Mouse (Mus musculus): ENCODE results near the gene Gm9048. TPM values are rescaled to one million over a fixed set of nuclear protein-coding genes. Genes with fewer than 3 reads are reported as not detected.
"Not testable (repeated sequence)": the region's sequence is repeated elsewhere in the genome, so short reads cannot be mapped to it uniquely, and the experiment has no call there.

The Gm9048 gene
- total RNA-seq (2014; rRNA removed) (0.14 TPM in 1 of 2 replicates, not detected in the other), polyA plus RNA-seq (2015; fragmentation: Nextera tagmentation; extraction: Ambion mirVana) (not detected in 2 replicates)

DNA sequence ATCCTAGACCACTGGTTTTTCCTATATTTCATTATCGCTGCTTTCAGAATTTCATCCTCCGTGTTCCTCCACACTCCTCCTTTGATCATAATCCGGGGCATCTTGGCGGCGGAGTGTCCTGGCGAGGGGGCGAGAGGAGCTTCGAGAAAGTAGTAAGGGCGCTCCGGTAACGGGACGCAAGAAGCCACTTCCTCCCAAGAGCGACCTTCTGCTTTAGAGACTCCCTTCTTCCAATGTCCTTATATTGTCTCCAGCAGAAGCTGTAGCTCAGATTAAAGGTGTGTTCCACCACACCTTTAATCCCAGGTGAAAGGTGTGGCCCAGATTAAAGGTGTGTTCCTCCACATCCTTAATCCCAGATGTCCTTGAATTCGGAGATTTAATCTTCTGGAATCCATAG lies at the start of gene Gm9048:
Gm9048 (minus strand) TSS at position 101 of the 400 bp plus-strand sequence.
- not testable (repeated sequence) for H3K4me2 ChIP-seq (ENCODE audit: low read depth, low read length); DNase-seq (ENCODE audit: low spot score); H3K27ac ChIP-seq; H3K4me1 ChIP-seq (ENCODE audit: insufficient read depth, low read length); ATAC-seq; H3K9ac ChIP-seq (replicated peaks; ENCODE audit: low read length); H3K36me3 ChIP-seq (ENCODE audit: insufficient read depth, low read length); H3K9me3 ChIP-seq (ENCODE audit: low read length); H3K4me3 ChIP-seq (ENCODE audit: low read length); H3K27me3 ChIP-seq (ENCODE audit: insufficient read depth, low read length)
- WGBS = 83% methylated on average over 1 of the region's 14 CpGs

DNA sequence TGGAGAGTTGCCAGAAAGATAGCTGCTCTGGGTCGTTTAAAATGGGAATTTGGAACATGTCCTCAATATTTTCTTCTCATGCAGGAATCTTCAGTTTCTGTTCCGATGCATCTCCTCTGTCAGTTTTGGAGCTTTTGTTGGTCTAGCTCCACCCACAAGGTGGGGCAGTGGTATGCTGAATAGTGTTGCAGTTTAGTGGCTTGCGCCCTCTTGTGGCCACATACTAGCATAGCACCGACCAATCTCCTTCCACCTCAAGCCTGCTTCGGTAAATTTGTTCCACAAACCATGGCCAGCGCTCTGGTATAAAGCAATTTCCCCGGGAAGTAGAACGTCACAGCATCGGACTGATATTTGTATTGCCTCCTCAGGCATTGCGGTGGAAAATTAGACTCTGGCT lies 22.0 kb upstream of the Gm9048 start:
- Histone ChIP-seq H3K36me3 (ENCODE audit: insufficient read depth, low read length) (no peaks in the 10 kb centered on the region), H3K4me1 (ENCODE audit: insufficient read depth, low read length) (no peaks in the 10 kb centered on the region), H3K27ac (no peak overlapping the region), H3K27me3 (ENCODE audit: insufficient read depth, low read length) (no peaks in the 10 kb centered on the region), H3K9ac (replicated peaks; ENCODE audit: low read length) (no peak overlapping the region), H3K4me3 (ENCODE audit: low read length) (no peak overlapping the region), H3K4me2 (ENCODE audit: low read depth, low read length) (0 out of 2 replicates have a peak overlapping the region, but pooled peaks have one; percentile 6), H3K9me3 (ENCODE audit: low read length) (no peaks in the 10 kb centered on the region)
- DNase-seq (ENCODE audit: low spot score) (peak; percentile 95), ATAC-seq (peak; percentile 93)
- TF ChIP-seq CTCF (IDR thresholded peaks at IDR 0.05; ENCODE audit: low read depth) = peak; percentile 99
- WGBS = 3% methylated on average over 10 of the region's 10 CpGs

DNA sequence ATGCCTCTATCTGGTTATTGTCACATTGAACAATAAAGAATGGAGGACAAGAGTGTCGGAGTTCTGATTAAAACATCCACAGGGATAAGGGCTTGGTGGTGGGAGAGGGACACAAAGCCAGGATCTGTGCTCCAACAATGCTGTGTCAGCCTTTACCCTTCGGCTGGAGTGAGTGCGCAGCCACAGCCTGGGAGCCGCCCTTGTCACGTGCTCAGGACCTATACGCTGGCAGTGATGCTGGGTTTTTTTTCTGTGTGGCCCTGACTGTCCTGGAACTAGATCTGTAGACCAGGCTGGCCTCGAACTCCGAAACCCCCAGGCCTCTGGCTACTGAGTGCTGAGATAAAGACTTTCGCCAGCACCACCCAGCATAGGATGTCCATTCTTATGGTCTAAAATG lies 21.0 kb upstream of the Gm9048 start:
- Histone ChIP-seq H3K4me2 (ENCODE audit: low read depth, low read length) (no peak overlapping the region), H3K36me3 (ENCODE audit: insufficient read depth, low read length) (no peaks in the 10 kb centered on the region)
- 87% methylated on average over 9 of the region's 9 CpGs for WGBS

GRCm38 (mm10) chr10:118354005-118354404 lies 5.5 kb upstream of the Gm9048 start, which contains the start of gene Gm9049:
Gene Gm9049, minus strand, starts transcription at chr10:118354105.
- H3K36me3 ChIP-seq (ENCODE audit: insufficient read depth, low read length); H3K4me2 ChIP-seq (ENCODE audit: low read depth, low read length); H3K4me1 ChIP-seq (ENCODE audit: insufficient read depth, low read length); H3K9ac ChIP-seq (replicated peaks; ENCODE audit: low read length); H3K27ac ChIP-seq; H3K27me3 ChIP-seq (ENCODE audit: insufficient read depth, low read length); H3K4me3 ChIP-seq (ENCODE audit: low read length); ATAC-seq; DNase-seq (ENCODE audit: low spot score); H3K9me3 ChIP-seq (ENCODE audit: low read length): not testable (repeated sequence)
- no CpG with 5 or more reads among the region's 11 CpGs for WGBS

More for the DNA sequence above, 21.0 kb upstream of the Gm9048 start:
- Histone ChIP-seq H3K27me3 (ENCODE audit: insufficient read depth, low read length) (no peaks in the 10 kb centered on the region), H3K4me3 (ENCODE audit: low read length) (no peak overlapping the region), H3K27ac (no peak overlapping the region), H3K9me3 (ENCODE audit: low read length) (no peaks in the 10 kb centered on the region), H3K9ac (replicated peaks; ENCODE audit: low read length) (no peak overlapping the region), H3K4me1 (ENCODE audit: insufficient read depth, low read length) (no peaks in the 10 kb centered on the region)
- no peak for TF ChIP-seq CTCF (IDR thresholded peaks at IDR 0.05; ENCODE audit: low read depth)
- no peak for DNase-seq (ENCODE audit: low spot score)
- no peak for ATAC-seq

- no CpG with 5 or more reads among the region's 14 CpGs for WGBS
- DNase-seq (ENCODE audit: low spot score); H3K9me3 ChIP-seq (ENCODE audit: low read length); ATAC-seq; H3K27me3 ChIP-seq (ENCODE audit: insufficient read depth, low read length); H3K9ac ChIP-seq (replicated peaks; ENCODE audit: low read length); H3K36me3 ChIP-seq (ENCODE audit: insufficient read depth, low read length); H3K4me3 ChIP-seq (ENCODE audit: low read length); H3K27ac ChIP-seq; H3K4me2 ChIP-seq (ENCODE audit: low read depth, low read length); H3K4me1 ChIP-seq (ENCODE audit: insufficient read depth, low read length): not testable (repeated sequence)
Measured at GRCm38 (mm10) chr10:118343155-118343554, 5.3 kb downstream of the Gm9048 start, which contains the start of gene Gm9046. Gene Gm9046, minus strand, starts transcription at chr10:118343255.

DNA sequence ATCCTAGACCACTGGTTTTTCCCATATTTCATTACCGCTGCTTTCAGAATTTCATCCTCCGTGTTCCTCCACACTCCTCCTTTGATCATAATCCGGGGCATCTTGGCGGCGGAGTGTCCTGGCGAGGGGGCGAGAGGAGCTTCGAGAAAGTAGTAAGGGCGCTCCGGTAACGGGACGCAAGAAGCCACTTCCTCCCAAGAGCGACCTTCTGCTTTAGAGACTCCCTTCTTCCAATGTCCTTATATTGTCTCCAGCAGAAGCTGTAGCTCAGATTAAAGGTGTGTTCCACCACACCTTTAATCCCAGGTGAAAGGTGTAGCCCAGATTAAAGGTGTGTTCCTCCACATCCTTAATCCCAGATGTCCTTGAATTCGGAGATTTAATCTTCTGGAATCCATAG lies 10.7 kb downstream of the Gm9048 start, which contains the start of gene Gm9045:
Gm9045 (minus strand) TSS at position 101 of the 400 bp plus-strand sequence.
- H3K27me3 ChIP-seq (ENCODE audit: insufficient read depth, low read length); ATAC-seq; H3K4me1 ChIP-seq (ENCODE audit: insufficient read depth, low read length); H3K9me3 ChIP-seq (ENCODE audit: low read length); H3K9ac ChIP-seq (replicated peaks; ENCODE audit: low read length); H3K4me2 ChIP-seq (ENCODE audit: low read depth, low read length); H3K4me3 ChIP-seq (ENCODE audit: low read length); H3K27ac ChIP-seq; DNase-seq (ENCODE audit: low spot score); H3K36me3 ChIP-seq (ENCODE audit: insufficient read depth, low read length): not testable (repeated sequence)
- WGBS = no CpG with 5 or more reads among the region's 14 CpGs

GRCm38 (mm10) chr10:118332308-118332707 lies 16.2 kb downstream of the Gm9048 start, which contains the start of gene Gm9044:
Gene Gm9044, minus strand, starts transcription at chr10:118332408.
- H3K4me1 ChIP-seq (ENCODE audit: insufficient read depth, low read length); H3K27me3 ChIP-seq (ENCODE audit: insufficient read depth, low read length); H3K9me3 ChIP-seq (ENCODE audit: low read length); H3K4me3 ChIP-seq (ENCODE audit: low read length); H3K36me3 ChIP-seq (ENCODE audit: insufficient read depth, low read length); H3K4me2 ChIP-seq (ENCODE audit: low read depth, low read length); H3K27ac ChIP-seq; H3K9ac ChIP-seq (replicated peaks; ENCODE audit: low read length); ATAC-seq; DNase-seq (ENCODE audit: low spot score): not testable (repeated sequence)
- WGBS = no CpG with 5 or more reads among the region's 14 CpGs

GRCm38 (mm10) chr10:118326869-118327268 lies 21.6 kb downstream of the Gm9048 start, which contains the start of gene Gm9040:
Gene Gm9040, minus strand, starts transcription at chr10:118326969.
- not testable (repeated sequence) for H3K4me3 ChIP-seq (ENCODE audit: low read length); H3K27ac ChIP-seq; ATAC-seq; H3K4me1 ChIP-seq (ENCODE audit: insufficient read depth, low read length); H3K36me3 ChIP-seq (ENCODE audit: insufficient read depth, low read length); H3K4me2 ChIP-seq (ENCODE audit: low read depth, low read length); H3K9ac ChIP-seq (replicated peaks; ENCODE audit: low read length); H3K9me3 ChIP-seq (ENCODE audit: low read length); DNase-seq (ENCODE audit: low spot score); H3K27me3 ChIP-seq (ENCODE audit: insufficient read depth, low read length)
- no CpG with 5 or more reads among the region's 11 CpGs for WGBS

All from hindbrain, postnatal 0 days (tissue).